Mouse (Mus musculus): ENCODE data around the gene Zscan20. TPM values are rescaled to one million over a fixed set of nuclear protein-coding genes. Genes with fewer than 3 reads are reported as not detected.
"Not testable (repeated sequence)": the region's sequence is repeated elsewhere in the genome, so short reads cannot be mapped to it uniquely, and the experiment has no call there.

Gene Zscan20
- total RNA-seq, 4 experiments from 2014 or later = 8.7 to 11.2 (median 9.8) TPM

DNA sequence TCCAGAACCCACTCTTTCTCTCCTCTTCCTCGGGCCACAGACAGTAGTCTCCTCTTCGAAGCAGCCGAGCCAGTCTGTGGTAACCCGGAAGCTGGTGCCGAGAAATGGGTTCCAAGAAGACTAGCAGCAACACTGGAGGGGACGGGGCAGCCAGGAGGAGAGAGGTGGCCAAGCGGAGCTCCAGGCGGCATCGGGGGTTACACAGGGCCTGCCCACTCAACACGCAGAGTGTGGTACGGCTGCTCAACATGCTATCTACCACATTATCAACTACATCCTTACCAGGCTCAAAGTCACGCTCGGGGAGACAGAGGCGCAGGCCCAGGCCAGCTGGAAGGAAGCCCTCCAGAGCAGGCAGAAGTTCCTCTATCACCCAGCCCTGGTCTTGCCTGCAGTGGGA is 5.9 kb upstream of the Zscan20 start:
- DNase-seq (ENCODE audit: low spot score in 2 of 2) = no peak

DNA sequence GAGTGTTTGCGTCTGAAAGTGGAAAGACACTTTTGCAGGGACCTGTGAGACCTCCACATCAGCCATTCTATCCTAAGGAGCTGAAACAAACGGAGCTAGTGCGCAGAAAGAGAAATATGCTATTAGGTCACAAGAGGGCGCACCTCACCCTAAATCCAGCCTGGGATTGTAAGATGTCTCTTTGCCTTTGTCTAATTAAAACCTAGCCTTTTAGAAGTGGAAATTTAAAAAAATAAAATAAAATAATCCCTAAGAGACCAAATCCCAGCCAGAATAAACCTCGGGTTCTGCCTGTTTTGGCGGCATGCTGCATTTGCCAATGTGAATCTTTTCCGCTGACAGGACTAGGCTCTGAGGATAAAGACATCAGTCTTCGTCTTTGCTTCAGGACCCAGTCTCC is 3.4 kb upstream of the Zscan20 start:
- peak in 1 of 2 experiments; percentile 62 for DNase-seq (ENCODE audit: low spot score in 2 of 2)

DNA sequence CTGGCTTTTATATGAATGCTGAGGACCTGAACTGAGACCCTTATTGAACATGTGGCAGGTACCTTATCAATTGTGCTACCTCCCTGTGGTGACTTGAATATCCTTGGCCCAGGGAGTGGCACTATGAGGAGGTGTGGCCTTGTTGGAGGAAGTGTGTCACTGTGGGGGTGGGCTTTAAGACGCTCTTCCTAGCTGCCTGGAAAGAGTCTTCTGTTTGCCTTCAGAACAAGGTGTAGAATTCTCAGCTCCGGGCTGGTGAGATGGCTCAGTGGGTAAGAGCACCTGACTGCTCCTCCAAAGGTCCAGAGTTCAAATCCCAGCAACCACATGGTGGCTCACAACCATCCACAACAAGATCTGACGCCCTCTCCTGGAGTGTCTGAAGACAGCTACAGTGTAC is 1.8 kb upstream of the Zscan20 start:
- DNase-seq (ENCODE audit: low spot score in 2 of 2) = not testable (repeated sequence)

DNA sequence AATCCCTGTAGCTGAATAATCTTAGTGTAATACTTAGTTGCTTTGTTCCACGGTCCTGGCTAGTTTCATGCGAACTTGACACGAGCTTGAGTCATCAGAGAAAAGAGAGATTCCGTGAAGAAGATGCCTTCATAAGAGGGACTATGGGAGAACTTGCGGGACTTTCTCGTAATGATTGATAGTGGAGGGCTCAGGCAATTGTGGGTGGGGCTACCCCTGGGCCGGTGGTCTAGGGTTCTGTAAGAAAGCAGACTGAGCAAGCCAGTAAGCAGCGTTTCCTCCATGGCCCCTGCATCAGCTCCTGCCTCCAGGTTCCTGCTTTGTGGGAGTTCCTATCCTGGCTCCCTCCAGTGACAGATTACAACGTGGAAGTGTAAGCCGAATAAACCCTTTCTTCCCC is 808 bp upstream of the Zscan20 start:
- no peak for DNase-seq (ENCODE audit: low spot score in 2 of 2)

DNA sequence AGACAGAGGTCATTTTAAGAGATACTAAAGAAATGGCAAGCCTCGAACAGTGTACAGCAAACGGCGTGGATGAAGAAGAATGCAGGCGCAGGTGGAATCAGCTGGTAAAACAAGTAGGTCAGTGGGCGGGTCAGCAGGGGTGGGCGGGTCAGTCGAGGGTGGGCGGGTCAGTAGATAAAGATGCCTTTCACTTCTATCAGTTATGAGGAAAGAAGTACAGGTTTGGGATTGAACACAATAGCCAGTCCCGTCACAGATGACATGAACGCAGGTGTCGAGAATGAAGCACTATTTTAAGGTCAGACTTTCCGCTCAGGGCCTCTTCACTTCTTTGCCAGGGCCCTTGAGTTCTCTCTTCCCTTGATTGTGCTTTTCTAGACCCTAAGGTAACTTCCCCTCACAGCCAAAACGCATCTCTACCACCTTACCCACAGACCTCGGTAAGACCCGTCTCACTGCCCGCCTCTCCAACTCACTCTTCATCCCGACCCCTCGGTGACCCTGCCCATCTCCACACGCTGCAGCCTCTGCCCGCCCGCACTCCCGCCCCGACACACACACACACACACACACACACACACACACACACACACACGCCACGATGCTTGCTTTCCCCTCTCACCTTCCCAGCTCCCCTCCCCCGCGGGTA is 498 bp downstream of the Zscan20 start:
- DNase-seq (ENCODE audit: low spot score in 2 of 2) = no peak

DNA sequence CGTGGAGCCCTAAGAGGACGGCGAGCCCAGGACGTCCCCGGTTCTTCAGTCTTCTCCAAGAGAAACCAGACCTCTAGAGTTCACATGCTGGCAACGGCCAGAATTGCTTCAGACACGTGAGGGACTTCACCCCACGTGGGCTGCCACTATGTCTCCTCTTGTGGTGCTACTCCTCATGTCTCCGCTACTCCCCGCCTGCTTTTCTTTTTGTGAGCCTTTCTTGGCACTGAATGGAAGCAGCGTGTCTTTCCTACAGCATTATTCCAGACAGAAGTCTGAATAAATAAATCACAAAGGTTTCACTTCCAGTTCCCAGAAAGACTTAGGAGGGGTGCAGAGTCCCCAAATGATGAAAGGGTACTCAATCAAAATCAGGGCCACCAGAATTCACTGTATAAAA is 2.2 kb downstream of the Zscan20 start:
- no peak for DNase-seq (ENCODE audit: low spot score in 2 of 2)

DNA sequence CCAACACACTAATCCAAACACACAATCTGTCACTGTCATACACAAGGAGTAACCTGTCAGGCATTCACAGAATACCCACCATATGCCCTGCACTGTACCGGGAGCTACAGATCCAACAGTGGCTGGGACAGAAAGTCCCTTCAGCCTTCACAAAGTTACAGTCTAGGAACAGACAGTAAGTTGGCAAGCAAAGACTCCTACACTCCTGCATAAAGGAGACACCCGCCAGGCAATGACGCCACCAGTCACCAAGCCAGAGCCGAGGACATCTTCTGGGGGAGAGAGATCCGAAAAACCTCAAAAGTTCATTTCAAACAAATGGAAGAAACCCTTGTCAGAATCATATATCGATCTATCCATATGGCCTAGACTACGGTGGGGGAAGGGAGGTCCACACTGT is 3.3 kb downstream of the Zscan20 start:
- peak in 1 of 2 experiments; percentile 35 for DNase-seq (ENCODE audit: low spot score in 2 of 2)

DNA sequence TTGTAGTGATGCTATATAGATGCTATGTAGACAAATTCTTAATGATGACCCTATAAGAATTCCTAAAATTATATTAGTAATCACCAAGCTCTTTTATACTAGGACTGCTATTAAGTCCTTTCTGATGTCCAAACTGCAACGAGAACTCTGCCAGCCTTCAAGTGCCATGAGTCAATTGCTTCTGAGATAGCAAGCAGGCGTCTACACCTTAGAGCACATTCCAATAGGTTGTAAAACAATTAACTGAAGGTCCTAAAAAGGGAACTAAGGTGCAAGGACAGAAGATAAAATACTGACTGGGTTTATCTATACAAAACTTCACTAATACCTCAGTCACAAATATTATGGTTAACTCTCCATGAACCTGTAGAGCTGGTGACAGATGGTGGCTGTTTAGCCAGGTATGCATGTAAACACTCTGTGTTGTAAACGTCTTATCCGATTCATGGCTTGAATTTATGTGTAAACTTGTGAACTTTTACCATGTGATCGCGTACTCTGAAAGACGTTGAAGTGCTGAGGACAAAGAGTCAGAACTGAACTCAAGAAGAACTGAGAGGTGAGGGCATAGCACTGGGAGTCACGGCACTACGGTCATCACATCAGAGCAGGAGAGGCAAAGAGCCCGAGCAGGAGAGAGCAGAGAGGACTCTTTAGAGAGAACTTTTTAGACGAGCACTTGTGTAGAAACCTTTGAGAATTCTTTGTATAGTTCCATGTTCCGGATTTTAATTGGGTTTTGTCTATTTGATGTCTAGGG is 11.9 kb downstream of the Zscan20 start:
- no peak for DNase-seq (ENCODE audit: low spot score in 2 of 2)

DNA sequence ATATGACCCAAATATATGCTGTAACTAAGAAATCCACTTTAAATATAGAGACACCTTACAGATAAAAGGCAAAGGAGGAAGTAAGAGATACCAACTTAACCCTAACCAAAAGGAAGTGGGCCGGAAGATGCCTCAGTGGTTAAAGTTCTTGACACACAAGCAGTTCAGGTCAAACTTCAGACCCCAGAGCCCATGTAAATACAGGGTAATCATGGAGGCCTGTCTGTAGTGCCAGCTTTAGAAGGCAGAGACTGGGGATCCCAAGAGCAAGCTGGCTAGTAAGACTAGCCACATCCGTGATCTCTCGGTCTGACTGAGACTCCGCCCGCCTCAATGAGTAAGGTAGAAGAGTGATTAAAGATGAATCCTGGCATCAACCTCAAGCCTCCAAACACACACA is 15.8 kb downstream of the Zscan20 start:
- DNase-seq (ENCODE audit: low spot score in 2 of 2) = no peak

DNA sequence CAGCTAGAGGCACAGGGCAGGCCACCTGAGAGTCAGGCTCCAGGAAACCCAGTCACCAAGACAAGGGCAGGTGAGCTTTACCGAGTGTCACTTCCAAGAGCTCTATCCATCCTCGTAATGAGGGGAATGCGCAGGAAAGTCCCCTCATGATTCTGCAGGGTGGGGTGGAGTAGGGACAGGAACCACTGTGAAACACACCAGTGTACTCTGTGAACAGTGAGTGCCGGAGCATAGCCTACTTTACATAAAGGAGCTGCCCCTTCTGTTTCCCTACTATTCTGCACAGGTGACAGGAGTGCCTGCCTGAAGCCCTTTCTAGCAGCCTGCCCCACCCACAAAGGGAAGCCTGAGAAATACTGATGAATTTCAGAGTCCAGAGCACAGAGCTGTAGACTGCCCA is 16.6 kb downstream of the Zscan20 start:
- DNase-seq (ENCODE audit: low spot score in 2 of 2) = no peak

DNA sequence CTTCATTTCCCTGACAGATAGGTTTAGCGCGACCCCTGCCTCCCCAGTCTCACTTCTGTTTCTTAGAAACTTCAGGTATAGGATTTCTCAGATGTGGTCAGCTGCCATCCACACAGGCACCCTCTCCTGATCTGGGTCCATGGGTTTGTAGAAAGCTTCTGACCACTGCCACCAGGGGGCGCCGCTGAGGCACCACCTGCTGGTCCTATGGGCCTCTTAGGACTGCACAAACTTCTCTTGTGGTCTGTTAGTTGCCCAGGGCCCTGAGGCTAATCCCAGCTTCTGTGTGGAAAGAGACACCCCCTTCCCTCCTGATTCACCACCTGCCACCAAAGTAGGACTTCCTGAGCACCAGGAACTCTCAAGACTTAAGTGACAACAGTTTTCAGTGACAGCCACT is 30.7 kb downstream of the Zscan20 start:
- DNase-seq (ENCODE audit: low spot score in 2 of 2) = no peak

DNA sequence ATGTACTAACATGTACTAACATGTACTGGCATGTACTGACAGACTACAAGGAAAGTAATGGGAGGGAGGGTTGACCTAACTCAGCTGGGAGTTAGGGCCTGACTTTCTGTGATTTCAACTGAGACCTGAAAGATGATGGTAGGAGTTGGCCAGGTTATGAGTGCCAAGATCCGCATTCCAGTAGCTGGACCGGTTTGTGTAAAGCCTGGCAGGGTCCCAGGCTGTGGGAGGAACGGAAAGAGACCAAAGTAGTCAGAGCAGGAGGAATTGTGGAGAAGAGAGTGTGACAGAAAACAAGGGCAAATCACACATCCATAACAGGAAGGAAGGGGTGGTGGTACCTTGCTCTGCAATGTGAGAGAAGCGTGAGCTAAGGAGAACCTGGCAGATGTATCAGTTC is 34.1 kb downstream of the Zscan20 start:
- no peak for DNase-seq (ENCODE audit: low spot score in 2 of 2)

DNA sequence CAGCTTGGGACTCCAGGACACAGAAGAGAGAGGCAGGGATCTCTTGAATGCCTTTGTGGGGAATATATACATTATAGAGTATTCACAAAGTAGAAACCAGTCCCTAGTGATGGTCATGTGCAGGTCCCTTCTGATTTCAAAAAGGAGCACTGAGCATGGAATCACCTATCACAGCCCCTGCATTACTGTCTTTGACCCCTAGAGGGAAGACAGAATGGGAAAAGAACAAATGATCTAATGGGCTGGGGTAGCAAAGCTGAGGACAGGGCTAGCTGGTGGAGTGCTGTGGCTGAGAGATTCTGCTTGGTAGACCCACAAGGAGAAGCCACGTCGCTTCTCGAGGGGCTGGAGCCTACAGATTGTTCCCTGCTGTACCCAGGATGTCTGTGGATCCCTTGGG is 49.6 kb downstream of the Zscan20 start:
- no peak for DNase-seq (ENCODE audit: low spot score in 2 of 2)

DNA sequence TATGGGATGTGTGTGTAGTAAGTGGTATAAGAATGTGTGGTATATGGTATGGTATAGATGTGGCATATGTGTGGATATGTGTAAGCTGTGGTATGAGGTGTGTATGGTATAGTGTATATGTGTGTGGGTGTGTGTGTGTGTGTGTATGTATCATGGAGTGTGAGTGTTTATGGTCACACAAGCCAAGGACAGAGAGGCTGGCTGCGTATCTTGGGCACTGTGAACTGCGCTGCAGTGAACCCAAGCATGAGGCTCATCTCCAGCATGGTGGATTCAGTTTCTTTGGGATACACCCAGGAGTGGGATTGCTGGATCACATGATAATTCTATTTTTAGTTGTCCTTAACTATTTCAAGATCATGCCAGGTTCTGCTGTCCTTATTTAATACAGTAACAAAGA is 55.7 kb downstream of the Zscan20 start:
- no peak for DNase-seq (ENCODE audit: low spot score in 2 of 2)

DNA sequence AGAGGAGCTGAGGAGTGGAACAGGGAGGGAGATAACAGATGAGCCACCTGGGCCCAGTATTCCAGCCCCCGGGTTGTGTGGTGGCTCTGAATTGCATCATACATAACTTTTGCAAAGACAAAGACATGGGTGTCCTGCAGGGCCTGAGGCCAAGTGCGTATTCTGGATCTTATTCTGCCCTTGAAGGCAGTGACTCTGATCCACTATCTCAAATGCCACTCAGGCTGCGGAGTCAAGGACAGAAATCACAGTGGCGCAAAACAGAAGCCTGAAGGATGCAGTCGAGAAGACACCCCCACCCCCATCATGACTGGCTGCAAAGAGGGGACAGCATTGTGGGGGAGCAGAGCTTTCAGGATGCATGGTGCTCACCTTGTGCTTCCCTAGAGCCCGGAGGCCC is 59.1 kb downstream of the Zscan20 start:
- DNase-seq (ENCODE audit: low spot score in 2 of 2) = no peak

DNA sequence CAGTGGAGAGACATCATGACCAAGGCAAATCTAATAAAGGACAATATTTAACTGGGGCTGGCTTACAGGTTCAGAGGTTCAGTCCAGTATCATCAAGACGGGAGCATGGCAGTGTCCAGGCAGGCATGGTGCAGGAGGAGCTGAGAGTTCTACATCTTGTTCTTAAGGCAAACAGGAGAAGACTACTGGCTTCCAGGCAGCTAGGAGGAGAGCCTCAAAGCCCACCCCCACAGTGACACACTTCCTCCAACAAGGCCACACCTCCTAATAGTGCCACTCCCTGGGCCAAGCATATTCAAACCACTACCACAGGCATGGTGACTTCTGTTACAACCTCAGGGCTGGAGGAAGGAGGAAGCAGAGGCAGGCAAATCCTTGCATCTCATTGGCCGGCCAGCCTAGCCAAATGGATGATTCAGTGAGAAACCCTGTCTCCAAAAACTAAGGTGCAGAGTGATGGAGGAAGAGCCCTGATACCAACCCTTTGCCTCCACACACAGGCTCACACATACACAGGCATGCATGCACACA is 65.9 kb downstream of the Zscan20 start:
- not testable (repeated sequence) for DNase-seq (ENCODE audit: low spot score in 2 of 2)

DNA sequence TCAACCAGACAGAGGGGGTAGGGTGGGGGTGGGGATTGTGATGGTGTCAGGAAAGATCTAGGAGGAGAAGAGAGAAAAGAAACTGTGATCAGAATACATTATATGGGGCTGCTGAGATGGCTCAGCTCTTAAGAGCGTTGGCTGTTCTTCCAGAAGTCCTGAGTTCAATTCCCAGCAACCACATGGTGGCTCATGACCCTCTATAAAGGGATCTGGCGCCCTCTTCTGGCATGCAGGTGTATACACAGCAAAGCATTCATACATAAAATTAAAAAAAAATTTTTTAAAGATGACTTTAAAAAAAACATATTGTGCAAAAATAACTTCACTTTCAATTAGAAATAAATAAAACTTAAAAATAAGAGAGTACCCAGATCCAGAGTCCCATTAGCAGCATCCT is 66.5 kb downstream of the Zscan20 start:
- no peak for DNase-seq (ENCODE audit: low spot score in 2 of 2)

Other genes with a start within 250 kb of the Zscan20 start
- 1 to 10 TPM in 3 of 4 experiments, under 1 TPM in 1; 0.80 to 4.9 (median 2.7) TPM for gene Tlr12, start 8.5 kb upstream of the Zscan20 start, total RNA-seq (2022)
- gene Phc2, start 44.6 kb upstream of the Zscan20 start, total RNA-seq (2022) = 10 to 100 TPM; 87.3 to 94.0 (median 91.6) TPM
- gene A3galt2, start 145.3 kb upstream of the Zscan20 start, total RNA-seq (2022) = under 1 TPM; 0.13 to 0.53 (median 0.22) TPM
- gene Zfp362, start 195.9 kb upstream of the Zscan20 start, total RNA-seq (2022) = 10 to 100 TPM; 22.1 to 28.3 (median 25.5) TPM

Data from layer of hippocampus, adult 8-10 months (tissue).